ENCODE assay signal across 8 mouse cellular contexts in the genomic region with DNA sequence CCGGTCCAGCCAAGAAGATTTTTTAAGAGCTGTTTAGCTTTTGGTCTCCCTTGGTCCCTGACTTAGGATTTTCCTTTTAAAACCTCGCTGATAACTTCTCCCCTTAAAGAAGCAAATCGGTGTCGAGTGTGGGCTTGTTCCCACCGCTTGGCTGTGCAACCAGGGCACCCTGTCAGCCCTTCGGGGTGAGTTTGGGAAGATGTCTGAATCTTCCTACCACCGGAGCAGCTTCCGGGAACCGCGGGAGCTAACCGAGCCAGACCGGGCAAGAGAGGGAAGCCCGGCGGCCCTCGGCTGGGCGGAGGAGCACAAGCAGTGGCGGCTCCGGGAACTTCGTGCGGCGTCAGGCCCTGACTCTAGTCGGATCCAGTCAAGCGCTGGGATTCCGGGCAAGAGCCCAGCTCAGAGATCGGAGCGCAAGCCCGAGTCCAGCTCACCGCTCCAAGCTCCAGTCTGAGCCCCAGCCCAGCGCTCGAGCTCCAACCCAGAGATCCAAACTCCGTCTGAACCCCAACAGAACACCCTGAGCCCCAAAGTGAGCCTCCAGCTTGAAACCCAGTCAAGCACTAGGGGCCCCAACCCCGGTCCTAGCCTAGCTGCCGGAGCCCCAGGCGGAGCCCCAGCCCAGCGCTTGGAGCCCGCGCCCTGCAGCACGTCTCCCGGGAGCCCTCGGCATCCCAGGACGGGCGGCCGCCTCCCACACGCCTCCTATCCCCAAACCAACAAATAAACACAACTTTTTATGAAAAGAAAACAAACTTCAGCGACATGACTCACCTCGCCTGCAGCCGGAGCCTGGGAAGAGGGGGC. TPM values are rescaled to one million over a fixed set of nuclear protein-coding genes. Genes with fewer than 3 reads are reported as not detected.
DNase-seq lines count a peak whose midpoint lies in the region; ATAC-seq lines count a peak whose summit lies in the region.
"Had no signal": no experiment of that assay in that cellular context is flagged by ENCODE, and none has a peak within 500 bp of the region (broad histone marks: within the 10 kb centered on the region; RNA-seq: fewer than 3 reads in every experiment).

No protein-coding gene starts in this region.

- peak; percentile 72 for ATAC-seq in hindbrain, embryonic 11.5 days (ENCODE audit: low FRiP score)

- H3K9ac ChIP-seq in hindbrain, embryonic 11.5 days (ENCODE audit: low read depth, low read length): peak overlapping the region; percentile 99

- peak overlapping the region; percentile 94 for H3K27ac ChIP-seq in hindbrain, embryonic 11.5 days (ENCODE audit: low read depth, low read length)
- H3K27ac ChIP-seq: macrophage had no signal

- H3K9me3 ChIP-seq in hindbrain, embryonic 11.5 days (ENCODE audit: control insufficient read depth, low read length): no peaks in the 10 kb centered on the region

- peak overlapping the region; percentile 71 for H3K4me2 ChIP-seq in hindbrain, embryonic 11.5 days (replicated peaks; ENCODE audit: low read depth, low read length)

- no peaks in the 10 kb centered on the region for H3K36me3 ChIP-seq in hindbrain, embryonic 11.5 days (ENCODE audit: control insufficient read depth, insufficient read depth, low read length)

- under 1% methylated on average over 47 of the region's 47 CpGs for WGBS in hindbrain, embryonic 11.5 days

- no peaks in the 10 kb centered on the region for H3K27me3 ChIP-seq in hindbrain, embryonic 11.5 days (ENCODE audit: control insufficient read depth, insufficient read depth, low read length)

- peak overlapping the region; percentile 93 for H3K4me3 ChIP-seq in hindbrain, embryonic 11.5 days (ENCODE audit: low read depth, low read length)

- peaks cover 2% of the 10 kb centered on the region for H3K4me1 ChIP-seq in hindbrain, embryonic 11.5 days (replicated peaks; ENCODE audit: control insufficient read depth, insufficient read depth, low read length)

- peak; percentile 79 to 88 for DNase-seq in adrenal gland, adult (ENCODE audit: inconsistent age in 2 of 2, low spot score in 1 of 2)
- DNase-seq in cerebellum, adult 9-10 months: peak; percentile 82
- peak; percentile 31 to 52 for DNase-seq in frontal cortex, postnatal 25 days (ENCODE audit: low spot score in 2 of 2)
- DNase-seq in hindbrain, embryonic 11.5 days (ENCODE audit: low spot score): peak; percentile 76
- peak; percentile 56 to 60 for DNase-seq in layer of hippocampus, postnatal 25 days (ENCODE audit: extremely low spot score in 1 of 2, low spot score in 1 of 2)
- peak; percentile 59 for DNase-seq in lung, postnatal 25 days (ENCODE audit: low spot score)
- DNase-seq in right cerebral cortex, adult 18-20 months: peak; percentile 59

RNA-seq across cellular contexts. Expression of a gene that starts 0.8 kb away (rescaled TPM):
- 34.3 and 41.7 TPM in 2 replicates for polyA plus RNA-seq in hindbrain, embryonic 11.5 days (2014; fragmentation: Nextera tagmentation; extraction: Ambion mirVana)
- total RNA-seq in layer of hippocampus, postnatal 25 days (2021): 10 to 100 TPM in 1 of 2 experiments, 1 to 10 TPM in 1; 9.9 to 10.3 TPM

Comparison
In these comparisons a context has a peak if more than half of its experiments do, and no peak if none do; other contexts are left out.
1. Peak in every context shown above with its lines: DNase-seq, ATAC-seq, H3K4me3 ChIP-seq and H3K27ac ChIP-seq.